Mouse (Mus musculus): ENCODE results near the gene Zfp683.

GRCm38 (mm10) chr4:134106105-134106504, 52.5 kb downstream of the Zfp683 start:
- TF ChIP-seq POLR2A (IDR thresholded peaks at IDR 0.05; ENCODE audit: insufficient read depth, low read depth, low read length), result no peak
- TF ChIP-seq CTCF (IDR thresholded peaks at IDR 0.05; ENCODE audit: insufficient read depth, low read depth, low read length), result no peak
